Comparison of ENCODE assay signal across 8 mouse cellular contexts in the genomic region with DNA sequence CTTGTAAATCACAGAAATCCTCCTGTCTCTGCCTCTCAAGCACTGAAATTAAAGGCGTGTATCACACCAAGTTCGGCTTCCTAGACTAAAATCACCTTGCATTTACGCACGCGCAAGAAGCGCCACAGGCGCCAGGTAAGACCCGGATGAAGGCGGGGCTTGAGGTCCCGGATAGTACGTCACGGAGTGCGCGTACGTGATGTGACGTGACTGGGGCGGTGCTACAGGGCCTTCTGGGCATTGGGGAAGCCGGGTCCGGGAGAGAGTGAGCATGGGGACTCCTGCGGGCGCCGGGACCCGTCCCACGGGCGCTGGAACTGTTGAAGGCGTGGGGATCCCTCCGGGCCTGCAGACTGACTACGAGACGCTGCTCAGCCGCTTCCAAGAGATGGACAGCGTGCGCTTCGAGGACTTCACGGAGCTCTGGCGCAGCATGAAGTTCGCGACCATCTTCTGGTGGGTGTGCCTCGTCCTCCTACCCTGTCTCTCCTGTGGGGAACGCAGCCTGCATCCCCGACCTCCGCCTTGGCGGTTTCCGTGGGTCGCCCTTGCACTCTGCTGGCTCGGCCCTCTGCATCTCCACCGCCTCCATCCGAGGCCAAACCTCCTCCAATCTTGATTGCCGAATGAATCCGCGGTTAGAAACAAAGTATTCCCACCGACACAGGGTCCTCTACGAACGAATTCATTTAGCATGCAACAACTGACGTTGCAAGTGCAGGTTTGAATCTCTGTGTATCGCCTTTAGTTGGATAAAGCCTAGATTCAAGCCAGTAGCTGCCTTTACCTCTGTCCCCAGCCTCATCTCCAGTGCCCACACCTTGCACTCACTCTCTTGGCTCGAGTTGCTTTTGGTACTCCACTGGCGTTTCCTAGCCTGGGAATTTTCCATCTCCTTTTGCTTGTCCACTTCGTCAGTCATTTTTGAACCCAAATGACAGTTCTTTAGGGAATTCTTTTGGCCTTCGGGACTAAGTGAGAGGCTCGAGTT. TPM values are rescaled to one million over a fixed set of nuclear protein-coding genes. Genes with fewer than 3 reads are reported as not detected.
DNase-seq lines count a peak whose midpoint lies in the region; ATAC-seq lines count a peak whose summit lies in the region.

A gene (plus strand): TSS at position 191 of the 991 bp plus-strand sequence.

- intact Hi-C loops in gastrocnemius, postnatal 14 days (cut with DNase I; ENCODE audit: low total_unique reads), result no loop called here
- intact Hi-C loops in left cerebral cortex, postnatal 10 days (cut with DNase I), result no loop called here

- peak; percentile 98 for ATAC-seq in inflammation-experienced regulatory T-cells, adult 6 months
- ATAC-seq in megakaryocyte-erythroid progenitor cell, adult 5-6 weeks (replicated peaks; ENCODE audit: low FRiP score, low TSS enrichment, poor library complexity, severe bottlenecking), result peak; percentile 99

- DNase-seq in adrenal gland, adult (ENCODE audit: inconsistent age in 2 of 2, low spot score in 1 of 2), result peak; percentile 96 to 99
- DNase-seq in embryo, embryonic 10.5 days (ENCODE audit: low spot score), result peak; percentile 99
- peak; percentile 94 for DNase-seq in gastrocnemius, postnatal 14 days
- peak; percentile 96 to 97 for DNase-seq in left cerebral cortex, postnatal 10 days (ENCODE audit: extremely low spot score in 1 of 2, low spot score in 2 of 2)
- peak; percentile 97 for DNase-seq in right cerebral cortex, postnatal 25 days
- peak; percentile 90 to 95 for DNase-seq in urinary bladder, postnatal 4 days (ENCODE audit: low spot score in 2 of 2)

RNA-seq across cellular contexts. Expression of the gene that starts here (rescaled TPM):
- total RNA-seq in gastrocnemius, postnatal 14 days (2021), result 1 to 10 TPM; 3.6 to 5.0 TPM
- 10 to 100 TPM; 16.6 to 25.3 (median 22.1) TPM for polyA plus RNA-seq in inflammation-experienced regulatory T-cells, adult 6 months (2017; shearing (Covaris generic))
- total RNA-seq in left cerebral cortex, postnatal 10 days (2021), result 10 to 100 TPM; 31.6 to 35.3 TPM
- 4.2 and 9.7 TPM in 2 replicates for total RNA-seq in megakaryocyte-erythroid progenitor cell, adult 5-6 weeks (2014; fragmentation: Nextera tagmentation)
- 19.1 and 39.5 TPM in 2 replicates for total RNA-seq in megakaryocyte-erythroid progenitor cell, adult 5-6 weeks (2017)

Comparison
In these comparisons a context has a peak if more than half of its experiments do, and no peak if none do; other contexts are left out.
1. Peak in every context shown above with its lines: DNase-seq and ATAC-seq.